Mouse (Mus musculus) forebrain, postnatal 0 days (tissue): Measurements from ENCODE around the gene Pip5k1b. TPM values are rescaled to one million over a fixed set of nuclear protein-coding genes. Genes with fewer than 3 reads are reported as not detected.

Source experiments
- ATAC-seq: fragments of 200-750 bp; cut with Nextera tagmentation; 2 replicates; pipeline ENCODE4 v1.8.0; 2017; ENCODE audit warnings: mild to moderate bottlenecking, moderate library complexity
- DNase-seq: peaks from one replicate; pipeline ENCODE4 v3.0.0-alpha.2; 2015
- H3K27ac ChIP-seq: fragments of 300-500 bp; sonication (generic); 2 replicates; pipeline ENCODE4 v1.5.1; 2014; ENCODE audit warnings: low read depth, mild to moderate bottlenecking, antibody characterized with exemption, low read length, moderate library complexity, mixed read lengths
- H3K27me3 ChIP-seq: fragments of 300-500 bp; sonication (generic); 2 replicates; pipeline ENCODE4 v1.6.1; 2014; ENCODE audit warnings: mild to moderate bottlenecking, low read length, mixed read lengths; ENCODE audit not compliant: insufficient read depth
- H3K36me3 ChIP-seq: fragments of 300-500 bp; sonication (generic); 2 replicates; pipeline ENCODE4 v1.6.1; 2014; ENCODE audit warnings: mild to moderate bottlenecking, moderate library complexity; ENCODE audit not compliant: insufficient read depth
- H3K4me1 ChIP-seq: fragments of 300-500 bp; sonication (generic); 2 replicates; pipeline ENCODE4 v1.6.1; 2014; ENCODE audit warnings: antibody characterized with exemption; ENCODE audit not compliant: insufficient read depth
- H3K4me2 ChIP-seq: fragments of 300-500 bp; sonication (generic); 2 replicates; pipeline ENCODE4 v1.6.1; 2014; ENCODE audit warnings: low read depth, mild to moderate bottlenecking, moderate library complexity
- H3K4me3 ChIP-seq: fragments of 300-500 bp; sonication (generic); 2 replicates; pipeline ENCODE4 v1.5.1; 2014; ENCODE audit warnings: low read depth, low read length, mixed read lengths
- H3K9ac ChIP-seq: fragments of 300-500 bp; sonication (generic); 2 replicates; pipeline ENCODE4 v1.6.1; 2014; ENCODE audit warnings: mild to moderate bottlenecking
- H3K9me3 ChIP-seq: fragments of 300-500 bp; sonication (generic); 2 replicates; pipeline ENCODE4 v1.6.1; 2016; ENCODE audit warnings: low read length
- CTCF ChIP-seq: sonication (generic); IDR thresholded peaks from 2 replicates; pipeline ENCODE4 v1.5.1; 2016; ENCODE audit warnings: antibody characterized with exemption, control low read depth, low read depth
- WGBS: fragments of 180-500 bp; shearing (Covaris S2); extraction: QIAGEN DNeasy Blood & Tissue Kit; methylation state at CpG from one replicate; pipeline ENCODE4 v1.1.7; 2014; 5-methylcytosine and 5-hydroxymethylcytosine counted together
- polyA plus RNA-seq: library from polyadenylated mRNA; unstranded; fragments of >200 nt; fragmentation: Nextera tagmentation; extraction: Ambion mirVana; gene quantifications from 2 replicates; pipeline ENCODE4 v1.2.1, GENCODE M21; 2015
- total RNA-seq: library from RNA; depleted of rRNA; stranded (reverse); fragments of >200 nt; gene quantifications from 2 replicates; pipeline ENCODE4 v1.2.3, GENCODE M21; 2014

The Pip5k1b gene
- total and polyA plus RNA-seq, 2 experiments from 2014 or later = 1.8 to 2.7 TPM

- H3K4me3 ChIP-seq = no peak overlapping the region
- no peaks in the 10 kb centered on the region for H3K4me1 ChIP-seq
- WGBS = 83% methylated on average over 6 of the region's 6 CpGs
- ATAC-seq = no peak
- H3K27me3 ChIP-seq = no peaks in the 10 kb centered on the region
- DNase-seq = no peak
- TF ChIP-seq CTCF = no peak
- H3K36me3 ChIP-seq = no peaks in the 10 kb centered on the region
- no peak overlapping the region for H3K27ac ChIP-seq
- no peaks in the 10 kb centered on the region for H3K9me3 ChIP-seq
- H3K4me2 ChIP-seq = no peak overlapping the region
- no peak overlapping the region for H3K9ac ChIP-seq
Measured at GRCm38 (mm10) chr19:24434291-24434690, 121.4 kb downstream of the Pip5k1b start.

GRCm38 (mm10) chr19:24432447-24432846 lies 123.2 kb downstream of the Pip5k1b start:
- 73% methylated on average over 5 of the region's 5 CpGs for WGBS
- Histone ChIP-seq H3K9ac (no peak overlapping the region), H3K4me1 (no peaks in the 10 kb centered on the region), H3K4me3 (no peak overlapping the region), H3K36me3 (no peaks in the 10 kb centered on the region), H3K9me3 (no peaks in the 10 kb centered on the region), H3K4me2 (no peak overlapping the region), H3K27me3 (no peaks in the 10 kb centered on the region), H3K27ac (no peak overlapping the region)
- TF ChIP-seq CTCF = no peak
- ATAC-seq (no peak), DNase-seq (no peak)

GRCm38 (mm10) chr19:24431381-24431780 lies 124.3 kb downstream of the Pip5k1b start:
- H3K4me2 ChIP-seq = no peak overlapping the region
- H3K9ac ChIP-seq = no peak overlapping the region
- 92% methylated on average over 2 of the region's 2 CpGs for WGBS
- H3K9me3 ChIP-seq = no peaks in the 10 kb centered on the region
- H3K4me1 ChIP-seq = no peaks in the 10 kb centered on the region
- ATAC-seq = no peak
- no peaks in the 10 kb centered on the region for H3K27me3 ChIP-seq
- H3K4me3 ChIP-seq = no peak overlapping the region
- H3K36me3 ChIP-seq = no peaks in the 10 kb centered on the region
- no peak for DNase-seq
- no peak overlapping the region for H3K27ac ChIP-seq
- TF ChIP-seq CTCF = no peak

- Histone ChIP-seq H3K27me3 (no peaks in the 10 kb centered on the region), H3K9ac (no peak overlapping the region), H3K9me3 (no peaks in the 10 kb centered on the region), H3K36me3 (no peaks in the 10 kb centered on the region), H3K27ac (no peak overlapping the region), H3K4me3 (no peak overlapping the region), H3K4me2 (no peak overlapping the region), H3K4me1 (no peaks in the 10 kb centered on the region)
- 93% methylated on average over 3 of the region's 3 CpGs for WGBS
- no peak for TF ChIP-seq CTCF
- ATAC-seq (no peak), DNase-seq (no peak)
Measured at GRCm38 (mm10) chr19:24428011-24428410, 127.7 kb downstream of the Pip5k1b start.

GRCm38 (mm10) chr19:24427258-24427657 lies 128.4 kb downstream of the Pip5k1b start:
- no peak for TF ChIP-seq CTCF
- Histone ChIP-seq H3K4me1 (no peaks in the 10 kb centered on the region), H3K9ac (no peak overlapping the region), H3K4me2 (no peak overlapping the region), H3K36me3 (no peaks in the 10 kb centered on the region), H3K4me3 (no peak overlapping the region), H3K9me3 (no peaks in the 10 kb centered on the region), H3K27ac (no peak overlapping the region), H3K27me3 (no peaks in the 10 kb centered on the region)
- ATAC-seq (no peak), DNase-seq (no peak)
- 77% methylated on average over 4 of the region's 4 CpGs for WGBS

GRCm38 (mm10) chr19:24426759-24427181 lies 128.9 kb downstream of the Pip5k1b start:
- Histone ChIP-seq H3K4me2 (no peak overlapping the region), H3K9ac (no peak overlapping the region), H3K4me3 (no peak overlapping the region), H3K27ac (no peak overlapping the region), H3K36me3 (no peaks in the 10 kb centered on the region), H3K27me3 (no peaks in the 10 kb centered on the region), H3K4me1 (no peaks in the 10 kb centered on the region), H3K9me3 (no peaks in the 10 kb centered on the region)
- no peak for ATAC-seq
- TF ChIP-seq CTCF = no peak
- WGBS = 87% methylated on average over 7 of the region's 7 CpGs
- DNase-seq = no peak

GRCm38 (mm10) chr19:24418030-24418429 lies 137.6 kb downstream of the Pip5k1b start:
- Histone ChIP-seq H3K9ac (no peak overlapping the region), H3K4me3 (no peak overlapping the region), H3K4me1 (peaks cover 7% of the 10 kb centered on the region; the same call in 1 of the 2 replicates), H3K27me3 (no peaks in the 10 kb centered on the region), H3K36me3 (no peaks in the 10 kb centered on the region), H3K9me3 (no peaks in the 10 kb centered on the region), H3K4me2 (no peak overlapping the region), H3K27ac (no peak overlapping the region)
- TF ChIP-seq CTCF = no peak
- DNase-seq (no peak), ATAC-seq (no peak)
- WGBS = 56% methylated on average over 3 of the region's 3 CpGs

GRCm38 (mm10) chr19:24417659-24418004 lies 138.0 kb downstream of the Pip5k1b start:
- Histone ChIP-seq H3K4me2 (no peak overlapping the region), H3K27ac (no peak overlapping the region), H3K27me3 (no peaks in the 10 kb centered on the region), H3K4me3 (no peak overlapping the region), H3K36me3 (no peaks in the 10 kb centered on the region), H3K9me3 (no peaks in the 10 kb centered on the region), H3K9ac (no peak overlapping the region), H3K4me1 (peaks cover 7% of the 10 kb centered on the region; the same call in 1 of the 2 replicates)
- ATAC-seq = no peak
- 78% methylated on average over 3 of the region's 3 CpGs for WGBS
- no peak for TF ChIP-seq CTCF
- no peak for DNase-seq
